Mouse (Mus musculus) olfactory bulb, adult 2 months (tissue): ENCODE measurements around the gene Gapdh. TPM values are rescaled to one million over a fixed set of nuclear protein-coding genes. Genes with fewer than 3 reads are reported as not detected.
A peak's percentile ranks its signal among the peaks of the same experiment; 100 is the strongest.

Experiments
- H3K27ac ChIP-seq: fragments of 200-500 bp; 2 replicates; pipeline ENCODE4 v1.5.1; 2012; ENCODE audit warnings: low read depth, low read length; ENCODE audit not compliant: insufficient read depth
- H3K4me1 ChIP-seq: fragments of 200-500 bp; 2 replicates; pipeline ENCODE4 v1.6.1; 2012; ENCODE audit warnings: low read length; ENCODE audit not compliant: control insufficient read depth, insufficient read depth
- H3K4me3 ChIP-seq: fragments of 200-500 bp; 2 replicates; pipeline ENCODE4 v1.5.1; 2012; ENCODE audit warnings: mild to moderate bottlenecking, low read depth, low read length, moderate library complexity; ENCODE audit not compliant: insufficient read depth
- CTCF ChIP-seq: fragments of 200-500 bp; IDR thresholded peaks from 2 replicates; pipeline ENCODE4 v1.5.1; 2012; ENCODE audit warnings: low read depth, mild to moderate bottlenecking, low read length, moderate library complexity; ENCODE audit not compliant: insufficient read depth
- POLR2A ChIP-seq: fragments of 200-500 bp; IDR thresholded peaks from 2 replicates; pipeline ENCODE4 v1.6.1; 2012; ENCODE audit warnings: mild to moderate bottlenecking, low read depth, low read length, moderate library complexity; ENCODE audit not compliant: insufficient read depth
- WGBS: fragments of 180-500 bp; shearing (Covaris S2); methylation state at CpG from one replicate; pipeline ENCODE4 v1.1.7; 2018; 5-methylcytosine and 5-hydroxymethylcytosine counted together
- polyA plus RNA-seq: library from polyadenylated mRNA; stranded (reverse); fragments of >200 nt; gene quantifications from 2 replicates; pipeline ENCODE4 v1.2.4, GENCODE M21; 2012; ENCODE audit warnings: low replicate concordance; ENCODE audit not compliant: missing spikeins, insufficient read depth, insufficient read length

Gene Gapdh
- polyA plus RNA-seq, 1 experiment = not detected

DNA sequence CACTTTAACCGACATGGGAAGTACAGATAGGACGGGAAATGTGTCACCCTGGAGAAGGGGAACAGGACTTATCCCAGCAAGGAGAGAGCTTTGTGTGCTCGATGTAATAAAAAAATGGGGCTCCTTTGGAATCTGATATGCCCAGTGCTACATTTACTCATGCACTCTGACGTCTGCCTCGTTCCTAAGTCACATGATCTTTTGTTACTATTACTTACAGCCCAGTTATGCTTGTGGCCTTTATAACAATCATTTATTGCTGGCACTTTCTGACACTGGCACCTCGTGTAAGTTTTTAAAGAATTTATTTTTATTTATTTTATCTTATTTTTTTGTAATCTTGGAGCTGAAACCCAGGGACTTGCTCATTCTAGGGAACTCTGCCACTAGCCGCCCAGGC is 27.1 kb upstream of the Gapdh start:
- no peak for TF ChIP-seq POLR2A
- no peak for TF ChIP-seq CTCF
- 70% methylated on average over 7 of the region's 7 CpGs for WGBS

GRCm38 (mm10) chr6:125192841-125193240 is 26.6 kb upstream of the Gapdh start:
- no peak overlapping the region for H3K27ac ChIP-seq
- H3K4me3 ChIP-seq = peak overlapping the region; percentile 91
- TF ChIP-seq POLR2A (no peak), CTCF (no peak)
- peaks cover 5% of the 10 kb centered on the region; the same call in 1 of the 2 replicates for H3K4me1 ChIP-seq
- WGBS = 43% methylated on average over 5 of the region's 5 CpGs

More for the DNA sequence above, 27.1 kb upstream of the Gapdh start:
- Histone ChIP-seq H3K4me3 (no peak overlapping the region), H3K4me1 (peaks cover 5% of the 10 kb centered on the region; the same call in 1 of the 2 replicates), H3K27ac (no peak overlapping the region)

- TF ChIP-seq POLR2A (no peak), CTCF (no peak)
Observed at GRCm38 (mm10) chr6:125192016-125192714, 25.9 kb upstream of the Gapdh start.

DNA sequence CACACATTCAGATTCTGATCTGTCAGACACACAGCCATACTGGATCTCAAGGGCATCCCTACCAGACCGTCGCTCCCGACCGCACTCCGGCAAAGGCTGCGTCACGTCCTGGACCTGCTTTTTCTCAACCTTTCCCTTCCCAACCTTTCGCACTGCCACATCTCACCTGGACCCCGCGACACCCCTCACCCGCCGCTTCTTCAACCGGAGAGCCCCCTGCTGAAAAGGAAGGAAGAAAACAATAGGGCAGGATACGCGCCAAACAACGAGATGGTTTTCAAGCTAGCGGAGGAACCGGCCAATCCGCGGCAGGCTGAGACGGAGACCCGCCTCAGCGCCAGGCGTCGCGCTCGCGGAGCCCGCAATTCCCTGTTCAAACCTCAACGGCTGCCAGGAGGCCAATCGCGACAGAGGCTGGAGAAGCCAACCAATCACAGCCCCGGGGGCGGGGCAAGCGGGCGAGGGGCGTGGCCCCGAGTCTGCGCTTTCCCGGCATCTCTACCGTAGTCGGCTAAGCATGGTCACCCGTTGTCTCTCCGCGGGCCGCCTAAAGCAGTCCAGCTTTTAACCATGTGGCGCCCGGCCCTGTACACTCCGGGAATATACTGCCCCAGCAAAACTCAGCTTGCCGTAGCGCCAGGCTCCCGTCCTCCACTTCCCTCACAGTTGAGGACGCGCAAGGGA is 25.2 kb upstream of the Gapdh start, which contains the start of the genes Ncapd2 and Mrpl51:
Ncapd2 (minus strand) TSS at position 370 of the 684 bp plus-strand sequence.
Mrpl51 (plus strand) TSS at position 470 of the 684 bp plus-strand sequence.
- TF ChIP-seq POLR2A (no peak), CTCF (no peak)
- H3K4me1 ChIP-seq = peaks cover 5% of the 10 kb centered on the region; the same call in 1 of the 2 replicates
- H3K27ac ChIP-seq = peak within 1 kb of the TSS; percentile 87
- H3K4me3 ChIP-seq = peak within 1 kb of the TSS; percentile 91
- WGBS = under 1% methylated on average over 54 of the region's 54 CpGs

More at GRCm38 (mm10) chr6:125192016-125192714, 25.9 kb upstream of the Gapdh start:
- Histone ChIP-seq H3K4me1 (peaks cover 5% of the 10 kb centered on the region; the same call in 1 of the 2 replicates), H3K4me3 (peak overlapping the region; percentile 91), H3K27ac (peak overlapping the region; percentile 87)
- under 1% methylated on average over 34 of the region's 34 CpGs for WGBS

DNA sequence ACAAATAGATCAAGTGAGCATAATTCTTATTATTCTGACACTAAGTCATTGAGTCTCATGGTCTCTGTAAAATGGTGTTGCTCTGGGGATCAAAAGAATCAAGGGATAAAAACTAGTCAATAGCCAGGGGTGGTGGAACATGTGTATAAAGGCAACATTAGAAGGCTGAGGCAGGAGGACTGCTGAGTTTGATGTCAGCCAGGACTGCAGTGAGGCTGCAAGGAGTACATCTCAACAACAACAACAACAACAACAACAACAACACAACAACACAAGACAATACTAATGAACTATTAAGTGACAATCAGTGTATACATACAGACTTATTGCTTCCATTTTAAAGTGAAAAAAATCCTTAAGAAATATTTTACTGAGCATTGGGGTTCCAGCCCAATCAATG is 24.5 kb upstream of the Gapdh start:
- peaks cover 5% of the 10 kb centered on the region; the same call in 1 of the 2 replicates for H3K4me1 ChIP-seq
- 0 out of 2 replicates have a peak overlapping the region, but pooled peaks have one; percentile 32 for H3K27ac ChIP-seq
- H3K4me3 ChIP-seq = no peak overlapping the region
- no peak for TF ChIP-seq POLR2A

DNA sequence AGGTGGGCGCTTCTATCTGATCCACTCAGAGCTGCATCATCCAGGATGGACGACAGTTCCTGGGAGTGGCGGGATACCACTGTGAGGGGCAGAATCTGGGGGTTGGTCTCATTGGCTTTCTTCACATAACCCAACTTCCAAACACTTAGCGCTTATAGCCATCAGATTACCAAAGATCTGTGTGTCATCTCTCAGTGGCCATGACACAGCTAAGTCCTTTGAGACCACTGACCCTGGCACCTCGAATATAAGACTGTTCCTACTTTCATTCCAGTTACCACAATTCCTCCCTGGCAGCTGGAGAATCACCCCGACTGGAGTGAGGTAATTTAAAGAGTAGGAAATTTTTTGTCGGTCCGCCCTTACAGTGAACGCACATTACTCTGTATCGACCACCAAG is 19.9 kb upstream of the Gapdh start:
- TF ChIP-seq POLR2A (no peak), CTCF (no peak)
- Histone ChIP-seq H3K4me1 (no peaks in the 10 kb centered on the region), H3K4me3 (no peak overlapping the region), H3K27ac (no peak overlapping the region)
- 94% methylated on average over 10 of the region's 10 CpGs for WGBS

- Histone ChIP-seq H3K4me1 (no peaks in the 10 kb centered on the region), H3K27ac (no peak overlapping the region), H3K4me3 (no peak overlapping the region)
- TF ChIP-seq CTCF (no peak), POLR2A (no peak)
- 45% methylated on average over 5 of the region's 5 CpGs for WGBS
Observed at GRCm38 (mm10) chr6:125182133-125182532, 15.9 kb upstream of the Gapdh start.

- WGBS = 73% methylated on average over 7 of the region's 7 CpGs
- TF ChIP-seq POLR2A = no peak
- TF ChIP-seq CTCF = no peak
- no peaks in the 10 kb centered on the region for H3K4me1 ChIP-seq
- H3K27ac ChIP-seq = no peak overlapping the region
- H3K4me3 ChIP-seq = no peak overlapping the region
Observed at GRCm38 (mm10) chr6:125179601-125180000, 13.3 kb upstream of the Gapdh start.

- Histone ChIP-seq H3K27ac (no peak overlapping the region), H3K4me1 (no peaks in the 10 kb centered on the region), H3K4me3 (no peak overlapping the region)
- WGBS = 88% methylated on average over 5 of the region's 5 CpGs
- no peak for TF ChIP-seq CTCF
- TF ChIP-seq POLR2A = no peak
Observed at GRCm38 (mm10) chr6:125175469-125175868, 9.2 kb upstream of the Gapdh start.
